Mouse (Mus musculus) lung, embryonic 16.5 days (tissue): ENCODE results near the gene Yipf2. TPM values are rescaled to one million over a fixed set of nuclear protein-coding genes. Genes with fewer than 3 reads are reported as not detected.

Experiments
- ATAC-seq: fragments of 200-750 bp; cut with Nextera tagmentation; 2 replicates; pipeline ENCODE4 v1.8.0; 2017; ENCODE audit warnings: low read depth, mild to moderate bottlenecking, moderate library complexity
- H3K27ac ChIP-seq: fragments of 300-500 bp; sonication (generic); 2 replicates; pipeline ENCODE4 v1.5.1; 2014; ENCODE audit warnings: mild to moderate bottlenecking, control low read depth, low read length
- H3K27me3 ChIP-seq: fragments of 300-500 bp; sonication (generic); 2 replicates; pipeline ENCODE4 v1.6.1; 2014; ENCODE audit warnings: low read depth, low read length, mixed read lengths; ENCODE audit not compliant: control insufficient read depth, insufficient read depth
- H3K36me3 ChIP-seq: fragments of 300-500 bp; sonication (generic); 2 replicates; pipeline ENCODE4 v1.6.1; 2014; ENCODE audit warnings: low read length; ENCODE audit not compliant: control insufficient read depth, insufficient read depth
- H3K4me1 ChIP-seq: fragments of 300-500 bp; sonication (generic); replicated peaks from 2 replicates; pipeline ENCODE4 v1.6.1; 2014; ENCODE audit warnings: low read length, mixed read lengths; ENCODE audit not compliant: control insufficient read depth, insufficient read depth
- H3K4me2 ChIP-seq: fragments of 300-500 bp; sonication (generic); 2 replicates; pipeline ENCODE4 v1.6.1; 2014; ENCODE audit warnings: low read depth, low read length, control low read depth
- H3K4me3 ChIP-seq: fragments of 300-500 bp; sonication (generic); 2 replicates; pipeline ENCODE4 v1.5.1; 2014; ENCODE audit warnings: mild to moderate bottlenecking, low read length, control low read depth
- H3K9ac ChIP-seq: fragments of 300-500 bp; sonication (generic); 2 replicates; pipeline ENCODE4 v1.6.1; 2014; ENCODE audit warnings: low read length, control low read depth
- H3K9me3 ChIP-seq: fragments of 300-500 bp; sonication (generic); 2 replicates; pipeline ENCODE4 v1.6.1; 2016; ENCODE audit warnings: low read length; ENCODE audit not compliant: control insufficient read depth
- WGBS: fragments of 180-500 bp; shearing (Covaris S2); extraction: QIAGEN DNeasy Blood & Tissue Kit; methylation state at CpG from one replicate; pipeline ENCODE4 v1.1.7; 2014; 5-methylcytosine and 5-hydroxymethylcytosine counted together
- microRNA counts: library from miRNA; unstranded; fragments of <30 nt; microRNA quantifications from one replicate; lab custom pipeline; 2016
- microRNA-seq: library from miRNA; unstranded; fragments of <30 nt; microRNA quantifications from one replicate; pipeline ENCODE4, GENCODE M21; 2016
- polyA plus RNA-seq: library from polyadenylated mRNA; unstranded; fragments of >200 nt; fragmentation: Nextera tagmentation; extraction: Ambion mirVana; gene quantifications from 2 replicates; pipeline ENCODE4 v1.2.1, GENCODE M21; 2015

Yipf2 gene
- polyA plus RNA-seq, 1 experiment from 2014 or later = 30.0 TPM

- no peak overlapping the region for H3K9ac ChIP-seq
- no peak for ATAC-seq
- H3K4me2 ChIP-seq = no peak overlapping the region
- peaks cover 6% of the 10 kb centered on the region for H3K4me1 ChIP-seq
- WGBS = 57% methylated on average over 7 of the region's 7 CpGs
- no peak overlapping the region for H3K4me3 ChIP-seq
- H3K36me3 ChIP-seq = no peaks in the 10 kb centered on the region
- H3K27me3 ChIP-seq = no peaks in the 10 kb centered on the region
- H3K9me3 ChIP-seq = no peaks in the 10 kb centered on the region
- H3K27ac ChIP-seq = no peak overlapping the region
Measured at GRCm38 (mm10) chr9:21539981-21540753, 52.5 kb downstream of the Yipf2 start.

MicroRNA genes within 50 kb of the gene (microRNA counts, 519-probe panel; counts per million panel counts)
- not detected for microRNA mmu-miR-1946b (lab: Ali Mortazavi, UCI)

Small RNA genes within 50 kb of the gene (microRNA-seq; reads per million reads assigned to microRNA genes)
- gene Mir1946b = not detected

Other genes starting within 250 kb of the Yipf2 start
- gene Ilf3, start 225.0 kb downstream of the Yipf2 start, polyA plus RNA-seq = 160 and 168 TPM in 2 replicates
- 37.3 and 37.5 TPM in 2 replicates for gene Qtrt1, start 181.0 kb downstream of the Yipf2 start, polyA plus RNA-seq
- 77.5 and 78.2 TPM in 2 replicates for gene Dnm2, start 167.9 kb downstream of the Yipf2 start, polyA plus RNA-seq
- gene Tmed1, start 82.6 kb downstream of the Yipf2 start, polyA plus RNA-seq = 115 and 118 TPM in 2 replicates
- 3.9 and 4.0 TPM in 2 replicates for gene AB124611, start 66.7 kb downstream of the Yipf2 start, polyA plus RNA-seq
- 17.1 and 20.8 TPM in 2 replicates for gene Carm1, start 45.9 kb downstream of the Yipf2 start, polyA plus RNA-seq
- gene Timm29, start 106 bp downstream of the Yipf2 start, polyA plus RNA-seq = 22.2 and 24.2 TPM in 2 replicates
- 68.3 and 74.0 TPM in 2 replicates for gene Smarca4, start 23.3 kb upstream of the Yipf2 start, polyA plus RNA-seq
- gene Ldlr, start 130.7 kb upstream of the Yipf2 start, polyA plus RNA-seq = 33.4 and 36.0 TPM in 2 replicates
- 134 and 144 TPM in 2 replicates for gene Spc24, start 167.5 kb upstream of the Yipf2 start, polyA plus RNA-seq
- gene Kank2, start 205.9 kb upstream of the Yipf2 start, polyA plus RNA-seq = 25.5 and 26.3 TPM in 2 replicates
- gene Angptl8, start 242.7 kb upstream of the Yipf2 start, polyA plus RNA-seq = 2.7 and 3.6 TPM in 2 replicates